Mouse (Mus musculus): ENCODE results near the gene Tigar. TPM values are rescaled to one million over a fixed set of nuclear protein-coding genes. Genes with fewer than 3 reads are reported as not detected.

Gene Tigar
- total and polyA plus RNA-seq, 3 experiments, result 3.2 to 5.6 TPM; not detected in 1

DNA sequence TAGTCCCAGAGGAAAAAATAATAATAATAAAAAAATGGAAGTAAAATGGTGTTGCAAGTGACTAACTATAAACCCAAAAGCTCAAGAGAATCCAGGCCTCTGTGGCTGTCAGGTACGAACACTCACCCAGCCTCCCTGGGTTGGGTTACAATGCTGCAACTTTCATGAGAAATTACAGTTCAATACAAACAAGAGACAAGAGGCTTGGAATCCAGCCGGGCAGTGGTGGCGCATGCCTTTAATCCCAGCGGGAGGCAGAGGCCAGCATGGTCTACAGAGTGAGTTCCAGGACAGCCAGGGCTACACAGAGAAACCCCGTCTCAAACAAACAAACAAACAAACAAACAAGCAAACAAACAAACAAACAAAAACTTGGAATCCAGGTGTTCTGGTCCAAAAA is 2.6 kb downstream of the Tigar start (continued):
- TF ChIP-seq MYC (IDR thresholded peaks at IDR 0.05; ENCODE audit: low read depth, low read length), result no peak

DNA sequence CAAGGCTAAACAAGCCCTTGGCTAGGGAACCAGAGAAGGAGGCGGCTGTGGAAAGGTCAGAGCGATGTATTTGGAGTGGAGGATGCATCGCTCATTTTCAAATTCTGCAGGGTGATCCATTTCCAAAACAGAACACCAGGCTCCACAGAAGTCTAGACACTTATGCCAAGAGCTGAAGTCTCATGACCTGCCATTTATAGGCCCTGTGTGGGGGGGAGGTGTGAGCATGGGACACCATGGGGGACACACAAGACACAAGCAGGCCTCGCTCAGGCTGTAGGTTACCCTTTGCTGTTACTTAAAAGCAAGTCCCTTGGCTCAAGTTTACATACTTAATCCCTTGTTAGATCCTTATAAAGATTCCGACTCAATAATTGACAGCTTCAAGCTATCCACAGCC is 3.2 kb downstream of the Tigar start:
- H3K9me3 ChIP-seq (replicated peaks; ENCODE audit: insufficient read depth, low read length), result no peaks in the 10 kb centered on the region
- TF ChIP-seq MAFK (IDR thresholded peaks at IDR 0.05; ENCODE audit: borderline replicate concordance, low read depth, low read length) (no peak), MYB (IDR thresholded peaks at IDR 0.05; ENCODE audit: low read depth, low read length) (no peak), KAT2A (conservative IDR thresholded peaks at IDR 0.05; ENCODE audit: low read depth, low read length) (no peak), TAL1 (IDR thresholded peaks at IDR 0.05; ENCODE audit: low read length) (no peak), POLR2AphosphoS5 (IDR thresholded peaks at IDR 0.05; ENCODE audit: borderline replicate concordance, low read depth, low read length) (no peak), MAZ (IDR thresholded peaks at IDR 0.05; ENCODE audit: low read depth, low read length) (no peak), MYC (IDR thresholded peaks at IDR 0.05; ENCODE audit: low read depth, low read length) (no peak), BHLHE40 (IDR thresholded peaks at IDR 0.05; ENCODE audit: borderline replicate concordance, low read depth, low read length) (no peak)
- H3K36me3 ChIP-seq (ENCODE audit: control insufficient read depth in 1 of 2, insufficient read depth in 2 of 2, low read length in 2 of 2), result no peaks in the 10 kb centered on the region
- peaks cover 0 to 7% of the 10 kb centered on the region in 2 experiments; a peak in 2 of 4 replicates for H3K4me1 ChIP-seq (ENCODE audit: control insufficient read depth in 1 of 2, insufficient read depth in 2 of 2, low read length in 2 of 2)
- H3K79me2 ChIP-seq (ENCODE audit: control insufficient read depth, insufficient read depth, low read length, poor library complexity), result no peaks in the 10 kb centered on the region
- H3K9ac ChIP-seq (ENCODE audit: control insufficient read depth, low read depth, low read length, poor library complexity, severe bottlenecking), result no peak overlapping the region
- no peak overlapping the region for H3K27ac ChIP-seq (ENCODE audit: control insufficient read depth, low read depth, low read length)
- H3K27me3 ChIP-seq (ENCODE audit: control insufficient read depth in 1 of 2, insufficient read depth in 2 of 2, low read length in 2 of 2), result no peaks in the 10 kb centered on the region
- no peak overlapping the region for H3K4me3 ChIP-seq (ENCODE audit: control insufficient read depth in 1 of 2, insufficient read depth in 1 of 2, low read depth in 2 of 2, low read length in 2 of 2)
- no peak for DNase-seq (ENCODE audit: low read depth, low spot score)

DNA sequence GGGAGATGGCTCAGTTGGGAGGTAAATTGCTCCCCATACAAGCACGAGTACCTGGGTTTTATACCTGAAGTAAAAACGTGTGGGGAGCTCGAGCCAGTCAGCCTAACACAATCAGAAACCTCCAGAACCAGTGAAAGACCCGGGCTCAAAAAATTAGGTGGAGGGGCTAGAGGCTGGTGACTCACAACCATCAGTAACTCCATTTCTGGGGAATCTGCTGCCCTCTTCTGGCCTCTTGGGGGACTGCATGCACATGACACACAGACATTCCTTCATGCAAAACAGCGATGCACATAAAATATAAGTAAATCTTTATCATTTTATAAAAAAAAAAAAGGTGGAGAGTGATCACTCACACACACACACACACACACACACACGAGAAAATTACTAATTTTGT is 4.2 kb downstream of the Tigar start:
- peak; percentile 69 to 84 (median 70) for TF ChIP-seq CTCF (IDR thresholded peaks at IDR 0.05 in 2 of 3, conservative IDR thresholded peaks at IDR 0.05 in 1 of 3; ENCODE audit: control insufficient read depth in 1 of 3, insufficient read depth in 1 of 3, low read depth in 2 of 3, low read length in 3 of 3, poor library complexity in 1 of 3, severe bottlenecking in 1 of 3)
- peak; percentile 30; the same call in 1 of the 2 replicates for TF ChIP-seq ZC3H11A (IDR thresholded peaks at IDR 0.05; ENCODE audit: low read depth, low read length)
- peak; percentile 43 for TF ChIP-seq RAD21 (IDR thresholded peaks at IDR 0.05; ENCODE audit: low read depth, low read length)
- TF ChIP-seq SMC3 (IDR thresholded peaks at IDR 0.05; ENCODE audit: low read depth, low read length), result peak; percentile 54
- no peak for TF ChIP-seq NRF1 (IDR thresholded peaks at IDR 0.05; ENCODE audit: insufficient read depth, low read depth, low read length, poor library complexity, severe bottlenecking)
- peak; percentile 65 for DNase-seq (ENCODE audit: low read depth, low spot score)
- H3K9ac ChIP-seq (ENCODE audit: control insufficient read depth, low read depth, low read length, poor library complexity, severe bottlenecking), result no peak overlapping the region
- H3K27ac ChIP-seq (ENCODE audit: control insufficient read depth, low read depth, low read length), result no peak overlapping the region
- no peaks in the 10 kb centered on the region for H3K79me2 ChIP-seq (ENCODE audit: control insufficient read depth, insufficient read depth, low read length, poor library complexity)
- no peaks in the 10 kb centered on the region for H3K9me3 ChIP-seq (replicated peaks; ENCODE audit: insufficient read depth, low read length)
- no peaks in the 10 kb centered on the region for H3K36me3 ChIP-seq (ENCODE audit: control insufficient read depth in 1 of 2, insufficient read depth in 2 of 2, low read length in 2 of 2)
- no peaks in the 10 kb centered on the region for H3K27me3 ChIP-seq (ENCODE audit: control insufficient read depth in 1 of 2, insufficient read depth in 2 of 2, low read length in 2 of 2)
- H3K4me1 ChIP-seq (ENCODE audit: control insufficient read depth in 1 of 2, insufficient read depth in 2 of 2, low read length in 2 of 2), result peaks cover 0 to 7% of the 10 kb centered on the region in 2 experiments; a peak in 2 of 4 replicates
- H3K4me3 ChIP-seq (ENCODE audit: control insufficient read depth in 1 of 2, insufficient read depth in 1 of 2, low read depth in 2 of 2, low read length in 2 of 2), result no peak overlapping the region
